Mouse (Mus musculus) heart, adult 2 months (tissue): ENCODE measurements around the gene Rabgef1. TPM values are rescaled to one million over a fixed set of nuclear protein-coding genes. Genes with fewer than 3 reads are reported as not detected.

Experiments
- DNase-seq, 2 experiments: peaks; one replicate each; pipeline ENCODE4 v3.0.0; 2021
- H3K27ac ChIP-seq: fragments of 200-600 bp; 2 replicates; pipeline ENCODE4 v1.8.1; 2022
- H3K27me3 ChIP-seq: fragments of 200-500 bp; 2 replicates; pipeline ENCODE4 v1.6.1; 2012; ENCODE audit warnings: mild to moderate bottlenecking, low read length, inconsistent platforms, mixed read lengths; ENCODE audit not compliant: control insufficient read depth, insufficient read depth
- H3K36me3 ChIP-seq: fragments of 200-500 bp; 2 replicates; pipeline ENCODE4 v1.6.1; 2012; ENCODE audit warnings: low read length, inconsistent platforms; ENCODE audit not compliant: control insufficient read depth, insufficient read depth
- H3K4me1 ChIP-seq: fragments of 200-500 bp; 2 replicates; pipeline ENCODE4 v1.6.1; 2011; ENCODE audit warnings: low read length; ENCODE audit not compliant: control insufficient read depth, insufficient read depth
- H3K4me3 ChIP-seq: fragments of 200-600 bp; 2 replicates; pipeline ENCODE4 v1.8.1; 2022
- H3K79me2 ChIP-seq: fragments of 200-500 bp; replicated peaks from 2 replicates; pipeline ENCODE4 v1.6.1; 2012; ENCODE audit warnings: mild to moderate bottlenecking, inconsistent platforms, low read length, moderate library complexity, mixed read lengths; ENCODE audit not compliant: control insufficient read depth, insufficient read depth
- H3K9ac ChIP-seq: fragments of 200-500 bp; 2 replicates; pipeline ENCODE4 v1.6.1; 2012; ENCODE audit warnings: low read depth, mild to moderate bottlenecking, control low read depth, inconsistent platforms, low read length, mixed read lengths
- CTCF ChIP-seq: fragments of 200-600 bp; IDR thresholded peaks from 2 replicates; pipeline ENCODE4 v1.8.1; 2022; ENCODE audit warnings: antibody characterized with exemption, mild to moderate bottlenecking, moderate library complexity
- EP300 ChIP-seq: fragments of 200-500 bp; IDR thresholded peaks from 2 replicates; pipeline ENCODE4 v1.6.1; 2011; ENCODE audit warnings: low read depth, low read length, control low read depth; ENCODE audit not compliant: insufficient read depth
- POLR2A ChIP-seq: fragments of 200-500 bp; IDR thresholded peaks from 2 replicates; pipeline ENCODE4 v1.6.1; 2011; ENCODE audit warnings: mild to moderate bottlenecking, low read depth, low read length, control low read depth; ENCODE audit not compliant: insufficient read depth
- WGBS: fragments of 180-500 bp; shearing (Covaris S2); methylation state at CpG from one replicate; pipeline ENCODE4 v1.1.7; 2018; 5-methylcytosine and 5-hydroxymethylcytosine counted together
- intact Hi-C: fragments of 180-260 bp; cut with DNase I; formaldehyde crosslinking; loops from one replicate; pipeline ENCODE4 v1.15.1; 2025
- polyA plus RNA-seq: library from polyadenylated mRNA; depleted of rRNA; stranded (reverse); fragments of >200 nt; gene quantifications from 2 replicates; pipeline ENCODE4 v1.2.3, GENCODE M21; 2012
- total RNA-seq, 2 experiments: library from RNA; stranded (reverse); gene quantifications; 2 replicates each; pipeline ENCODE4 v1.2.3; 2021

Gene Rabgef1
- total and polyA plus RNA-seq, 3 experiments: 15.6 to 25.5 (median 19.6) TPM

DNA sequence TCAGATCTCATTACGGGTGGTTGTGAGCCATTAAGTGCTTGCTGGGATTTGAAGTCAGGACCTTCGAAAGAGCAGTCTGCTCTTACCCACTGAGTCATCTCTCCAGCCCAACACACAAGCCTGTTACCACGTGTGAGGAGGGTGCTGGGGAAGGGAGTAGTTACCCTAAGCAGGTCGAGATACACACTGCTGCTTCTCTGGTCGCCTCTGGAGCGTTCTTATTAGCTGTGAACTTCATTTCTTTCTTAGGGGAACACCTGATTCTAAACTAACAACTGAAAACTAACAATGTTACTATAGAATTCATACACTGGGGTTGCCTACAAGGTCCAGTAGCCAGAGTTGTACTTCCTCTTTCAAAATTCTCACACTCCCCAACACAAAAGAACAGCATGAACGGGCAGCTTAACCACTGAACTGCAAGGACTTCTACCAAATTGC lies 11.8 kb upstream of the Rabgef1 start:
- Histone ChIP-seq H3K4me3 (no peak overlapping the region), H3K79me2 (no peaks in the 10 kb centered on the region), H3K27ac (no peak overlapping the region), H3K4me1 (no peaks in the 10 kb centered on the region; the same call in 1 of the 2 replicates), H3K36me3 (no peaks in the 10 kb centered on the region), H3K9ac (no peak overlapping the region), H3K27me3 (no peaks in the 10 kb centered on the region)
- no peak for TF ChIP-seq POLR2A
- no peak for TF ChIP-seq CTCF
- TF ChIP-seq EP300: no peak
- intact Hi-C loops: no loop called here
- 63% methylated on average over 7 of the region's 7 CpGs for WGBS
- DNase-seq: no peak

DNA sequence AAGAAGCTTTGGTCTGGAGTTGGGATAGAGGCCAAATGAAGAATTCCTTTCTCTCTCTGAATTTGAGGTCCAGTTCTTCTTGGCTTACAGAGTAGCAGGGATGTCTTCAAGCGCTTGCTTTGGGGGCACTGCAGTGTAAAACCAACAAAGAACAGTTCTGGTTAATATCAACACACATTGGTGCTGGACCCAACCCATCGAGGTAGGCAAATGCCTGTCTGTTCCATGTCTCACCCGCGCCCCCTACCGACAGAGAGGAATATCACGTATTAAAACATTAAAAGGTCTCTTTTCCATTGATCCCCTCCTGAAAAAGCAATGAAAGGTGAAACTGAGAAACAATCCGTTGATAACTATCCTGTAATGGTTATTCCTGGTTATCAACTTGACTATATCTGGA lies 7.9 kb upstream of the Rabgef1 start:
- H3K4me1 ChIP-seq: no peaks in the 10 kb centered on the region; the same call in 1 of the 2 replicates
- no peak overlapping the region for H3K9ac ChIP-seq
- DNase-seq: peak; percentile 73 to 82
- no peak overlapping the region for H3K4me3 ChIP-seq
- no peak overlapping the region for H3K27ac ChIP-seq
- intact Hi-C loops: loop anchor here (1.0 kb wide), 1 partner anchor 140 kb away; no protein-coding TSS in a partner anchor
- TF ChIP-seq CTCF: peak; percentile 92
- TF ChIP-seq POLR2A: no peak
- TF ChIP-seq EP300: peak; percentile 62; the same call in 1 of the 2 replicates
- 3% methylated on average over 7 of the region's 7 CpGs for WGBS
- H3K79me2 ChIP-seq: no peaks in the 10 kb centered on the region
- H3K36me3 ChIP-seq: no peaks in the 10 kb centered on the region
- H3K27me3 ChIP-seq: no peaks in the 10 kb centered on the region

DNA sequence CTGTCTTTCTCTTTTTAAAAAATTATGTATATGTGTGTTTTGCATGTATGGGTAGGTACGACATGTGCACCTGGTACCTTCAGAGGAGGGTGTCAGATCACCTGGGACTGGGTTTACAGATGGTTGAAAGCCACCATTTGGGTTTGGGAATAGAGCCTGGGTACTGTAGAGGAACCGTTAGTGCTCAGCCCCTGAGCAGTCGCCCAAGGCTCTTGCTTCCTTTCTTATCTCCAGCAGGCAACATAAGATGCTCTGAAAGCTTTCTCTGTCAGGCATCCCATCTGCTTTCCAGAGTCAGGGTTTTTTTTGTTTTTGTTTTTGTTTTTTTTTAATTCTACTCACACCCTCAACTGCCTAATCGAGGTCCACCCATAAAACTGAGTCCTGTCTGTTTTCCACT lies 6.4 kb upstream of the Rabgef1 start:
- WGBS: 70% methylated on average over 4 of the region's 4 CpGs
- DNase-seq: no peak
- intact Hi-C loops: no loop called here

DNA sequence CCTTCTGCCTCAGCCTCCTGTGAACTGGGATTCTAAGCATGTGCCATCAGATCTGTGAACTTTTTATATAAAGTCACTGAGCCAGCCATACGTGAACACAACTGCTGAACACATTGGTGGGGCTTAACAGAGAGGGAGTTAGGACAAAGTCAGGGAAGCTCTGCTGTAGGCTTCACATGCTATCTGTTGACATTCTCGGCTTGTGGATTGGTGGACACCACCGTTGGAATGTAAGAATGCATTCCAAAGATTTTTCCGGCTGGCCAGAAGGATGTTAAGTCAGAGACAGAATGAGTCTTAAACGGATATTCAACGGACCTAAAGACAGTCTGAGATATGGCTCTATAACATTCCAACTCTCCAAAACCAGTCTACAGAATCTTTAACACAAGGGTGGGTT lies 2.5 kb upstream of the Rabgef1 start:
- Histone ChIP-seq H3K36me3 (peaks cover 3% of the 10 kb centered on the region; the same call in 1 of the 2 replicates), H3K27me3 (no peaks in the 10 kb centered on the region), H3K79me2 (peaks cover 2% of the 10 kb centered on the region; the same call in 1 of the 2 replicates), H3K27ac (no peak overlapping the region), H3K9ac (no peak overlapping the region), H3K4me1 (peaks cover 7% of the 10 kb centered on the region), H3K4me3 (no peak overlapping the region)
- no peak for DNase-seq
- intact Hi-C loops: no loop called here
- TF ChIP-seq POLR2A: no peak
- no peak for TF ChIP-seq EP300
- no peak for TF ChIP-seq CTCF
- WGBS: 22% methylated on average over 6 of the region's 6 CpGs

More for the DNA sequence above, 6.4 kb upstream of the Rabgef1 start:
- H3K4me1 ChIP-seq: no peaks in the 10 kb centered on the region; the same call in 1 of the 2 replicates
- no peak overlapping the region for H3K4me3 ChIP-seq
- no peaks in the 10 kb centered on the region for H3K79me2 ChIP-seq
- H3K9ac ChIP-seq: no peak overlapping the region
- H3K27ac ChIP-seq: no peak overlapping the region
- H3K27me3 ChIP-seq: no peaks in the 10 kb centered on the region
- no peaks in the 10 kb centered on the region for H3K36me3 ChIP-seq
- TF ChIP-seq EP300 (no peak), CTCF (no peak), POLR2A (no peak)

DNA sequence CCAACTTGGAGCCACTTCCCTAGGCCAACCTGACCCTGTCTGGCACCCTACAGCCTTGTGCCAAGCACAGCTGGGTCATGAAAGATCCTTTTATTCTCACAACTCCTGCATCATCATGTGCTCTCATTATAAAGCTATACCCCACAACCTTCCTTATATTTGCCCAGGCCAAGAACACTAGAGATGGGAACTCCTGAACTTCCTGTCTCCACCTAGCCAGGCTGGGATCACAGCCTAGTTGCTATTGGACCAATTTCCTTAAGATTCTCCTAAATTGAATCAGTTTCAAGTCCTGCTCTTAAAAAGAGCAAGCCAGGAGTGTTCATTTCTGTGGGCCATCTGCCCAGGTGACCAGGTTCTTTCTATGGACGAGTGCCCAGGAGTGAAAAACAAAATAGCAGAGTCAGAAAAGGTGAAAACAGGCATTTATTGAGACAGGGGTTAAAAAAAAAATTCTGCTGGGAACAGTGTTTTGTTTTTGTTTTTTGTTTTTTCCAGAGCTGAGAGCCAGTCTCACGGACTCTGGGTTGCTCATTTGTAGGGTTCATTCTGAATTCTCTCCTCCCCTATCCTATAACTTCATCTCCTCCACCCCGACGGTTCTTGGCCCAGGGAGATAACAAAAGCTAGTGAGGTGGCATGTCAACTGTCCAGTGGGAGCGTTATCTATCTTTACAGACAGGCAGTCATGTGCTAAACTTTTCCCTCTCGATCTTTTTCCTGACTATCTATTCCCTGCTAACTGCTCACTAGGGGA lies 754 bp upstream of the Rabgef1 start:
- WGBS: 7% methylated on average over 6 of the region's 6 CpGs
- H3K4me3 ChIP-seq: peak overlapping the region; percentile 92
- peaks cover 3% of the 10 kb centered on the region for H3K36me3 ChIP-seq
- H3K27ac ChIP-seq: peak overlapping the region; percentile 98
- H3K9ac ChIP-seq: peak overlapping the region; percentile 88
- intact Hi-C loops: loop anchor here (2.0 to 10.0 kb wide), 4 partner anchors 26 to 1146 kb away; partner anchors contain the start of genes Kctd7, Ran and Vkorc1l1
- DNase-seq: no peak
- no peak for TF ChIP-seq EP300
- no peaks in the 10 kb centered on the region for H3K27me3 ChIP-seq
- H3K79me2 ChIP-seq: peaks cover 2% of the 10 kb centered on the region; the same call in 1 of the 2 replicates
- H3K4me1 ChIP-seq: peaks cover 7% of the 10 kb centered on the region

DNA sequence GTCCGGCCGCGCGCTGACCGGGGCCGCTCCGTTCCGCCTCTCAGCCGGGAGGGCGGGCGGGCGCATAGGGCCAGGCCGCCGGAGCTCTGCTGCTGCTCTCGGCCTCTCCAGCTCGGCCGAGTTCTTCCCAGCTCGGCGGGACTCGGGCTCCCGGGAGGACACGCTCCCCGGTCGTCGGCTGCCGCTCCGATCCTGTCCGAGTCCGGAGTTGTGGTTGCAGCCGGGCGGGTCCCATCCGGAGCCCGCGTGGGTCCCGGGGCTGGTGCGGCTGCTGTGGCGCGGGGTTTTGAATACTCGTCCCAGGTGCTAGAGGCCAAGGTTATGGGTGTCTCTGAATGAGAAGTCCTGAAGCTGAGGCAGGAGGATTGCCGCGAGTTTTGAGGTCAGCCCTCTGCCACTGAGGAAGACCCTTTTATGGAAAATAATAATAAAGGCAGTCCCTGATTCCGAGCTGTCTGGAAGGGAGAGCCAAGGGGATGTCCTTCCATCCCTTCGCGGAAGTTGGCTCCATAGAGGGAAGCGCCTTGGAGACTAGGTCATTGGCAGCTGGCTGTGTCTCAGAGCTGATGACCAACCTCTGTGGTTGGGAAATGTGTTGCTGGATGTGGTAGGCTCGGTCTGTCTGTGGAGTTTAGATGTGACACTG lies 481 bp downstream of the Rabgef1 start:
- H3K79me2 ChIP-seq: peaks cover 2% of the 10 kb centered on the region; the same call in 1 of the 2 replicates
- TF ChIP-seq POLR2A (no peak), EP300 (no peak), CTCF (no peak)
- H3K27ac ChIP-seq: peak overlapping the region; percentile 98
- no peaks in the 10 kb centered on the region for H3K27me3 ChIP-seq
- H3K4me1 ChIP-seq: peaks cover 7% of the 10 kb centered on the region
- H3K4me3 ChIP-seq: peak overlapping the region; percentile 92
- intact Hi-C loops: loop anchor here (2.0 to 10.0 kb wide), 5 partner anchors 27 to 1147 kb away; partner anchors contain the start of genes Kctd7, Ran and Vkorc1l1
- H3K9ac ChIP-seq: peak overlapping the region; percentile 84
- peak in 1 of 2 experiments; percentile 68 for DNase-seq
- H3K36me3 ChIP-seq: peaks cover 3% of the 10 kb centered on the region
- 1% methylated on average over 45 of the region's 46 CpGs for WGBS
